Mouse (Mus musculus): ENCODE data around the gene Clybl. TPM values are rescaled to one million over a fixed set of nuclear protein-coding genes. Genes with fewer than 3 reads are reported as not detected.

Gene Clybl
- total and polyA plus RNA-seq, 3 experiments = 16.5 to 25.7 (median 18.7) TPM

DNA sequence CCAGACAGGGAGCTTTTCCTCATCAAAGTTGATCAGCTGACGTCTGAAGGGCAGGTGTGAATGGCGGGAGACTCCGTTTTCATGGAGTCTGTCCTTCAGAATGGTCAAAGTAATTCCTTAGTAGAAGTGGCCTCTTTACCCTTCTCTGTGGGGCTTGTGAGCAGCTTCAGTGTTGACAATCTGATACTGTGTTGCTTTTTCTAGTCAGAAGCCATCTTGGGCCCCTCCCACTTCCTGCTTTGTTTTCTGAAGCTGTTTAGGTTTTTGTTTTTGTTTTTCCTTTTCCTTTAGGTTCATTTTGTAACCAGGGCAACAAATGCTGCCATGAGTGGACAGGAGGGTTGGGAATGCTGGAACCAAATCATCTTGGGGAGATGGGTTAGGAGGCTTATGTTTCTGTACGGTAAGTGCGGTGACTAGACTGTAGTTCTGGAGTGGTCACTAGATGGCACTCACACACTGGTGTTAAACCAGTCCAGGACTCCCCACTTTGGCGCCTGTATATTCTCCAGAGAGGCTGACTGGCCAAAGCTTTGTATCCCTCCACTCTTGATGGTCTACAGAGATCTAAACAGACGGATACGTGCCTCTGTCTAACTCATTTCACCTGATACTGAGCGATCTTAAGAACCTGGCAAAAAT lies 42.1 kb downstream of the Clybl start (continued):
- TF ChIP-seq SIN3A (IDR thresholded peaks at IDR 0.05; ENCODE audit: low read length) (0 out of 2 replicates have a peak, but pooled peaks have one; percentile 44), JUND (conservative IDR thresholded peaks at IDR 0.05; ENCODE audit: low read depth, low read length) (no peak), ZKSCAN1 (IDR thresholded peaks at IDR 0.05; ENCODE audit: borderline replicate concordance, low read depth, low read length) (no peak), ZNF384 (IDR thresholded peaks at IDR 0.05; ENCODE audit: low read depth, low read length) (no peak), PAX5 (IDR thresholded peaks at IDR 0.05; ENCODE audit: low read length) (no peak), CHD2 (IDR thresholded peaks at IDR 0.05; ENCODE audit: low read length) (no peak), SMC3 (IDR thresholded peaks at IDR 0.05; ENCODE audit: low read depth, low read length) (peak; percentile 80)

- no peak for DNase-seq (ENCODE audit: extremely low read depth)
- in situ Hi-C loops (cut with MboI; ENCODE audit: low pct_ligation_motif_present, low pct_unique_long_range_greater_than_20kb, low sequenced_read_pairs) = loop anchor here (25.0 kb wide), 2 partner anchors 413 to 663 kb away; no protein-coding TSS in a partner anchor
- H3K36me3 ChIP-seq (replicated peaks in 1 of 2; ENCODE audit: control insufficient read depth in 1 of 2, insufficient read depth in 1 of 2, low read length in 1 of 2) = no peaks in the 10 kb centered on the region
- H3K27me3 ChIP-seq (replicated peaks) = no peaks in the 10 kb centered on the region
- peaks cover 4% of the 10 kb centered on the region for H3K9me3 ChIP-seq (replicated peaks; ENCODE audit: low read length)
- TF ChIP-seq MAX (IDR thresholded peaks at IDR 0.05; ENCODE audit: low read length) = no peak
- no peak for TF ChIP-seq MXI1 (IDR thresholded peaks at IDR 0.05; ENCODE audit: low read depth, low read length)
- H3K4me1 ChIP-seq (ENCODE audit: control insufficient read depth in 1 of 2, insufficient read depth in 2 of 2) = peaks cover 4 to 12% of the 10 kb centered on the region in 2 experiments; a peak in 2 of 4 replicates
- no peak overlapping the region for H3K27ac ChIP-seq (ENCODE audit: insufficient read depth, low read depth)
- H3K4me3 ChIP-seq (replicated peaks in 1 of 3; ENCODE audit: low read depth in 2 of 3, low read length in 2 of 3, poor library complexity in 1 of 3) = no peak overlapping the region
- H3K4me2 ChIP-seq (ENCODE audit: insufficient read depth, low read depth, poor library complexity, severe bottlenecking) = no peak overlapping the region
- H3K9ac ChIP-seq (ENCODE audit: insufficient read depth, low read depth) = no peak overlapping the region
- dilution Hi-C loops (cut with MboI; ENCODE audit: extremely low pct_ligation_motif_present, extremely low pct_unique_long_range_greater_than_20kb, low sequenced_read_pairs) = no loop called here
- H3K79me2 ChIP-seq (replicated peaks; ENCODE audit: control insufficient read depth, extremely low read depth, insufficient read depth, poor library complexity, severe bottlenecking) = no peaks in the 10 kb centered on the region
Observed at GRCm38 (mm10) chr14:122224103-122224494, 42.6 kb downstream of the Clybl start.

- Histone ChIP-seq H3K4me2 (ENCODE audit: insufficient read depth, low read depth, poor library complexity, severe bottlenecking) (no peak overlapping the region), H3K27ac (ENCODE audit: insufficient read depth, low read depth) (no peak overlapping the region), H3K36me3 (replicated peaks in 1 of 2; ENCODE audit: control insufficient read depth in 1 of 2, insufficient read depth in 1 of 2, low read length in 1 of 2) (no peaks in the 10 kb centered on the region), H3K79me2 (replicated peaks; ENCODE audit: control insufficient read depth, extremely low read depth, insufficient read depth, poor library complexity, severe bottlenecking) (no peaks in the 10 kb centered on the region), H3K4me1 (ENCODE audit: control insufficient read depth in 1 of 2, insufficient read depth in 2 of 2) (peaks cover 4 to 12% of the 10 kb centered on the region in 2 experiments; a peak in 2 of 4 replicates), H3K4me3 (replicated peaks in 1 of 3; ENCODE audit: low read depth in 2 of 3, low read length in 2 of 3, poor library complexity in 1 of 3) (no peak overlapping the region), H3K27me3 (replicated peaks) (no peaks in the 10 kb centered on the region), H3K9ac (ENCODE audit: insufficient read depth, low read depth) (no peak overlapping the region), H3K9me3 (replicated peaks; ENCODE audit: low read length) (peaks cover 1% of the 10 kb centered on the region)
- no peak for DNase-seq (ENCODE audit: extremely low read depth)
- dilution Hi-C loops (cut with MboI; ENCODE audit: extremely low pct_ligation_motif_present, extremely low pct_unique_long_range_greater_than_20kb, low sequenced_read_pairs) (no loop called here), in situ Hi-C loops (cut with MboI; ENCODE audit: low pct_ligation_motif_present, low pct_unique_long_range_greater_than_20kb, low sequenced_read_pairs) (loop anchor here (25.0 kb wide), 2 partner anchors 413 to 663 kb away; no protein-coding TSS in a partner anchor)
- TF ChIP-seq JUN (IDR thresholded peaks at IDR 0.05; ENCODE audit: insufficient read depth, low read depth, low read length) (no peak), TBP (conservative IDR thresholded peaks at IDR 0.05; ENCODE audit: low read depth, low read length) (no peak), ZC3H11A (IDR thresholded peaks at IDR 0.05; ENCODE audit: low read depth, low read length) (no peak), ZKSCAN1 (IDR thresholded peaks at IDR 0.05; ENCODE audit: borderline replicate concordance, low read depth, low read length) (no peak), PAX5 (IDR thresholded peaks at IDR 0.05; ENCODE audit: low read length) (no peak), ETS1 (conservative IDR thresholded peaks at IDR 0.05; ENCODE audit: low read depth, low read length) (no peak), POLR2A (IDR thresholded peaks at IDR 0.05; ENCODE audit: low read depth, low read length) (no peak), JUND (conservative IDR thresholded peaks at IDR 0.05; ENCODE audit: low read depth, low read length) (no peak), MEF2A (IDR thresholded peaks at IDR 0.05; ENCODE audit: borderline replicate concordance, low read depth, low read length) (no peak), HCFC1 (IDR thresholded peaks at IDR 0.05; ENCODE audit: low read depth, low read length) (no peak), EP300 (IDR thresholded peaks at IDR 0.05; ENCODE audit: low read length) (no peak), GABPA (IDR thresholded peaks at IDR 0.05; ENCODE audit: insufficient replicate concordance, low read depth, low read length) (no peak)
Observed at GRCm38 (mm10) chr14:122224501-122224928, 43.0 kb downstream of the Clybl start.

Data from CH12.LX (cell line).